Mouse (Mus musculus): ENCODE measurements at regions not wholly inside any gene's neighbourhood (a gene's known extent, or its start where the extent isn't known, plus 50 kb on each side); places are given as distances from the start of the nearest gene placed in this dataset.

- TF ChIP-seq MYOD1 (IDR thresholded peaks at IDR 0.05; ENCODE audit: control insufficient read depth in 1 of 3, insufficient read length in 2 of 3, low read depth in 2 of 3) (peak; percentile 40 to 92 (median 55)), SRF (IDR thresholded peaks at IDR 0.05; ENCODE audit: control insufficient read depth, insufficient read length, low read depth) (no peak), POLR2A (IDR thresholded peaks at IDR 0.05; ENCODE audit: insufficient read length, low read depth) (no peak), E2F4 (IDR thresholded peaks at IDR 0.05; ENCODE audit: insufficient read depth) (no peak), TCF12 (IDR thresholded peaks at IDR 0.05; ENCODE audit: insufficient read depth, poor library complexity, severe bottlenecking) (peak; percentile 11), USF1 (IDR thresholded peaks at IDR 0.05; ENCODE audit: low read depth) (no peak), TCF3 (IDR thresholded peaks at IDR 0.05; ENCODE audit: insufficient read length, low read depth) (peak; percentile 24), MYOG (IDR thresholded peaks at IDR 0.05; ENCODE audit: control insufficient read depth in 1 of 3, insufficient read depth in 1 of 3, insufficient read length in 2 of 3, low read depth in 2 of 3) (peak; percentile 11 to 86 (median 39))
- Histone ChIP-seq H3K36me3 (ENCODE audit: control insufficient read depth, insufficient read depth) (no peaks in the 10 kb centered on the region), H3ac (ENCODE audit: control insufficient read depth, insufficient read length) (no peak overlapping the region), H3K27me3 (ENCODE audit: control insufficient read depth, insufficient read depth, insufficient read length) (no peaks in the 10 kb centered on the region), H3K4me3 (no peak overlapping the region), H3K79me2 (ENCODE audit: control insufficient read depth, insufficient read depth) (no peaks in the 10 kb centered on the region), H3K4me2 (ENCODE audit: low read depth) (no peak overlapping the region)
Observed at GRCm38 (mm10) chr7:145071996-145072790, 132.5 kb upstream of the Ccnd1 start.

GRCm38 (mm10) chr7:145071533-145071932, 131.8 kb upstream of the Ccnd1 start:
- no peak overlapping the region for H3K4me3 ChIP-seq
- H3K36me3 ChIP-seq (ENCODE audit: control insufficient read depth, insufficient read depth): no peaks in the 10 kb centered on the region
- no peaks in the 10 kb centered on the region for H3K27me3 ChIP-seq (ENCODE audit: control insufficient read depth, insufficient read depth, insufficient read length)
- no peak overlapping the region for H3ac ChIP-seq (ENCODE audit: control insufficient read depth, insufficient read length)
- TF ChIP-seq TCF12 (IDR thresholded peaks at IDR 0.05; ENCODE audit: insufficient read depth, poor library complexity, severe bottlenecking) (no peak), MAX (IDR thresholded peaks at IDR 0.05; ENCODE audit: low read depth) (no peak), SRF (IDR thresholded peaks at IDR 0.05; ENCODE audit: control insufficient read depth, insufficient read length, low read depth) (no peak), USF1 (IDR thresholded peaks at IDR 0.05; ENCODE audit: low read depth) (no peak), E2F4 (IDR thresholded peaks at IDR 0.05; ENCODE audit: insufficient read depth) (no peak), MYOD1 (IDR thresholded peaks at IDR 0.05; ENCODE audit: control insufficient read depth in 1 of 3, insufficient read length in 2 of 3, low read depth in 2 of 3) (no peak), MYOG (IDR thresholded peaks at IDR 0.05; ENCODE audit: control insufficient read depth in 1 of 3, insufficient read depth in 1 of 3, insufficient read length in 2 of 3, low read depth in 2 of 3) (no peak), POLR2AphosphoS2 (IDR thresholded peaks at IDR 0.05; ENCODE audit: insufficient read length, low read depth) (no peak), CEBPB (IDR thresholded peaks at IDR 0.05; ENCODE audit: insufficient read depth, poor library complexity, severe bottlenecking) (no peak), REST (IDR thresholded peaks at IDR 0.05; ENCODE audit: insufficient read depth, insufficient read length) (no peak), POLR2A (IDR thresholded peaks at IDR 0.05; ENCODE audit: insufficient read length, low read depth) (no peak), TCF3 (IDR thresholded peaks at IDR 0.05; ENCODE audit: insufficient read length, low read depth) (no peak)
- H3K4me2 ChIP-seq (ENCODE audit: low read depth): no peak overlapping the region
- H3K79me2 ChIP-seq (ENCODE audit: control insufficient read depth, insufficient read depth): no peaks in the 10 kb centered on the region

- H3K4me3 ChIP-seq: no peak overlapping the region
- H3K79me2 ChIP-seq (ENCODE audit: control insufficient read depth, insufficient read depth): no peaks in the 10 kb centered on the region
- TF ChIP-seq REST (IDR thresholded peaks at IDR 0.05; ENCODE audit: insufficient read depth, insufficient read length) (no peak), TCF3 (IDR thresholded peaks at IDR 0.05; ENCODE audit: insufficient read length, low read depth) (no peak), SRF (IDR thresholded peaks at IDR 0.05; ENCODE audit: control insufficient read depth, insufficient read length, low read depth) (no peak), POLR2AphosphoS2 (IDR thresholded peaks at IDR 0.05; ENCODE audit: insufficient read length, low read depth) (no peak)
Observed at GRCm38 (mm10) chr7:145067366-145067765, 127.6 kb upstream of the Ccnd1 start.

GRCm38 (mm10) chr7:145056320-145056719, 116.6 kb upstream of the Ccnd1 start:
- H3K36me3 ChIP-seq (ENCODE audit: control insufficient read depth, insufficient read depth): no peaks in the 10 kb centered on the region
- no peaks in the 10 kb centered on the region for H3K27me3 ChIP-seq (ENCODE audit: control insufficient read depth, insufficient read depth, insufficient read length)
- TF ChIP-seq POLR2A (IDR thresholded peaks at IDR 0.05; ENCODE audit: insufficient read length, low read depth): no peak
- TF ChIP-seq USF1 (IDR thresholded peaks at IDR 0.05; ENCODE audit: low read depth): peak; percentile 42
- H3K4me2 ChIP-seq (ENCODE audit: low read depth): peak overlapping the region; percentile 42
- no peak overlapping the region for H3K4me3 ChIP-seq
- H3K79me2 ChIP-seq (ENCODE audit: control insufficient read depth, insufficient read depth): no peaks in the 10 kb centered on the region
- H3ac ChIP-seq (ENCODE audit: control insufficient read depth, insufficient read length): no peak overlapping the region

More at GRCm38 (mm10) chr7:145067366-145067765, 127.6 kb upstream of the Ccnd1 start:
- Histone ChIP-seq H3ac (ENCODE audit: control insufficient read depth, insufficient read length) (no peak overlapping the region), H3K4me2 (ENCODE audit: low read depth) (no peak overlapping the region), H3K36me3 (ENCODE audit: control insufficient read depth, insufficient read depth) (no peaks in the 10 kb centered on the region), H3K27me3 (ENCODE audit: control insufficient read depth, insufficient read depth, insufficient read length) (no peaks in the 10 kb centered on the region)

- Histone ChIP-seq H3K79me2 (ENCODE audit: control insufficient read depth, insufficient read depth) (no peaks in the 10 kb centered on the region), H3K27me3 (ENCODE audit: control insufficient read depth, insufficient read depth, insufficient read length) (no peaks in the 10 kb centered on the region), H3K36me3 (ENCODE audit: control insufficient read depth, insufficient read depth) (no peaks in the 10 kb centered on the region), H3ac (ENCODE audit: control insufficient read depth, insufficient read length) (no peak overlapping the region), H3K4me2 (ENCODE audit: low read depth) (no peak overlapping the region), H3K4me3 (no peak overlapping the region)
- TF ChIP-seq POLR2AphosphoS2 (IDR thresholded peaks at IDR 0.05; ENCODE audit: insufficient read length, low read depth): no peak
- no peak for TF ChIP-seq MYOD1 (IDR thresholded peaks at IDR 0.05; ENCODE audit: control insufficient read depth in 1 of 3, insufficient read length in 2 of 3, low read depth in 2 of 3)
- TF ChIP-seq TCF12 (IDR thresholded peaks at IDR 0.05; ENCODE audit: insufficient read depth, poor library complexity, severe bottlenecking): no peak
- no peak for TF ChIP-seq POLR2A (IDR thresholded peaks at IDR 0.05; ENCODE audit: insufficient read length, low read depth)
- no peak for TF ChIP-seq TCF3 (IDR thresholded peaks at IDR 0.05; ENCODE audit: insufficient read length, low read depth)
- TF ChIP-seq MYOG (IDR thresholded peaks at IDR 0.05; ENCODE audit: control insufficient read depth in 1 of 3, insufficient read depth in 1 of 3, insufficient read length in 2 of 3, low read depth in 2 of 3): no peak
- no peak for TF ChIP-seq SRF (IDR thresholded peaks at IDR 0.05; ENCODE audit: control insufficient read depth, insufficient read length, low read depth)
- no peak for TF ChIP-seq USF1 (IDR thresholded peaks at IDR 0.05; ENCODE audit: low read depth)
- no peak for TF ChIP-seq REST (IDR thresholded peaks at IDR 0.05; ENCODE audit: insufficient read depth, insufficient read length)
- no peak for TF ChIP-seq E2F4 (IDR thresholded peaks at IDR 0.05; ENCODE audit: insufficient read depth)
- no peak for TF ChIP-seq CEBPB (IDR thresholded peaks at IDR 0.05; ENCODE audit: insufficient read depth, poor library complexity, severe bottlenecking)
- TF ChIP-seq MAX (IDR thresholded peaks at IDR 0.05; ENCODE audit: low read depth): no peak
Observed at GRCm38 (mm10) chr7:145051616-145052015, 111.9 kb upstream of the Ccnd1 start.

Measured in myocyte (in vitro differentiated cells).